In genomic region chr15:9009196-9009595, GRCm38 (mm10) we compare ENCODE assay signal across 29 mouse cellular contexts. TPM values are rescaled to one million over a fixed set of nuclear protein-coding genes. Genes with fewer than 3 reads are reported as not detected.
DNase-seq lines count a peak whose midpoint lies in the region; ATAC-seq lines count a peak whose summit lies in the region.
"Had no signal": no experiment of that assay in that cellular context is flagged by ENCODE, and none has a peak within 500 bp of the region (broad histone marks: within the 10 kb centered on the region; RNA-seq: fewer than 3 reads in every experiment).

No protein-coding gene starts in this region.

- no peak overlapping the region for H3K27ac ChIP-seq in hindbrain, embryonic 10.5 days
- H3K27ac ChIP-seq in hindbrain, embryonic 12.5 days = no peak overlapping the region
- H3K27ac ChIP-seq: embryonic facial prominence, embryonic 13.5 days; forebrain, embryonic 12.5 days; forebrain, embryonic 15.5 days; heart, embryonic 15.5 days; hindbrain, embryonic 13.5 days had no signal

- no peaks in the 10 kb centered on the region for H3K27me3 ChIP-seq in hindbrain, embryonic 10.5 days (ENCODE audit: insufficient read depth, poor library complexity, severe bottlenecking)
- H3K27me3 ChIP-seq in hindbrain, embryonic 12.5 days = no peaks in the 10 kb centered on the region
- H3K27me3 ChIP-seq: embryonic facial prominence, embryonic 13.5 days; forebrain, embryonic 12.5 days; forebrain, embryonic 15.5 days; heart, embryonic 12.5 days; heart, embryonic 15.5 days; hindbrain, embryonic 13.5 days had no signal

- H3K4me3 ChIP-seq in hindbrain, embryonic 10.5 days = no peak overlapping the region
- no peak overlapping the region for H3K4me3 ChIP-seq in hindbrain, embryonic 12.5 days
- H3K4me3 ChIP-seq: embryonic facial prominence, embryonic 13.5 days; erythroblast, embryonic 14.5 days; forebrain, embryonic 12.5 days; forebrain, embryonic 15.5 days; heart, embryonic 12.5 days; heart, embryonic 15.5 days; hindbrain, embryonic 13.5 days had no signal

- H3K9ac ChIP-seq in hindbrain, embryonic 12.5 days = no peak overlapping the region
- H3K9ac ChIP-seq: embryonic facial prominence, embryonic 13.5 days; forebrain, embryonic 12.5 days; forebrain, embryonic 15.5 days; heart, embryonic 12.5 days; heart, embryonic 15.5 days; hindbrain, embryonic 13.5 days had no signal

- H3K9me3 ChIP-seq in hindbrain, embryonic 10.5 days = no peaks in the 10 kb centered on the region
- no peaks in the 10 kb centered on the region for H3K9me3 ChIP-seq in hindbrain, embryonic 12.5 days (replicated peaks)
- H3K9me3 ChIP-seq: embryonic facial prominence, embryonic 13.5 days; forebrain, embryonic 12.5 days; forebrain, embryonic 15.5 days; heart, embryonic 12.5 days; heart, embryonic 15.5 days; hindbrain, embryonic 13.5 days had no signal

- H3K4me1 ChIP-seq in hindbrain, embryonic 10.5 days (replicated peaks) = no peaks in the 10 kb centered on the region
- no peaks in the 10 kb centered on the region for H3K4me1 ChIP-seq in hindbrain, embryonic 12.5 days
- H3K4me1 ChIP-seq: embryonic facial prominence, embryonic 13.5 days; forebrain, embryonic 12.5 days; forebrain, embryonic 15.5 days; heart, embryonic 12.5 days; heart, embryonic 15.5 days; hindbrain, embryonic 13.5 days had no signal

- WGBS in hindbrain, embryonic 10.5 days = 70% methylated on average over 6 of the region's 6 CpGs
- 72% methylated on average over 6 of the region's 6 CpGs for WGBS in hindbrain, embryonic 12.5 days

- DNase-seq in hindbrain, embryonic 10.5 days (ENCODE audit: low spot score) = peak; percentile 26
- peak; percentile 51 for DNase-seq in embryo, embryonic 10 days (ENCODE audit: low spot score)
- DNase-seq in embryo, embryonic 9.5 days (ENCODE audit: extremely low spot score) = peak; percentile 19
- DNase-seq in forelimb bud, embryonic 11.5 days (ENCODE audit: low read depth, low spot score) = peak; percentile 33
- no peak for DNase-seq in testis, postnatal 10 days (ENCODE audit: low spot score)
- DNase-seq in layer of hippocampus, postnatal 14 days (ENCODE audit: low spot score in 2 of 2) = no peak
- DNase-seq: adrenal gland, adult 8-10 months; adrenal gland, postnatal 25 days; cerebellum, adult 11-12 months; cerebellum, adult 8-10 months; cerebellum, postnatal 10 days; cerebellum, postnatal 36 days; gastrocnemius, postnatal 25 days; heart, adult 18-20 months; heart, postnatal 10 days; heart, postnatal 36 days had no signal

- ATAC-seq in hindbrain, embryonic 12.5 days (ENCODE audit: low FRiP score) = no peak
- ATAC-seq in frontal cortex, adult (ENCODE audit: low TSS enrichment) = no peak
- ATAC-seq: activated CD4-positive, CD25-positive, alpha-beta regulatory T cell, adult 4 months; forebrain, embryonic 15.5 days; hindbrain, embryonic 16.5 days; inflammation-experienced regulatory T-cells, adult 6 months; intestine, embryonic 16.5 days had no signal

- no peaks in the 10 kb centered on the region for H3K36me3 ChIP-seq in hindbrain, embryonic 10.5 days
- no peaks in the 10 kb centered on the region for H3K36me3 ChIP-seq in hindbrain, embryonic 12.5 days
- H3K36me3 ChIP-seq: embryonic facial prominence, embryonic 13.5 days; forebrain, embryonic 12.5 days; forebrain, embryonic 15.5 days; heart, embryonic 12.5 days; heart, embryonic 15.5 days; hindbrain, embryonic 13.5 days had no signal

- H3K4me2 ChIP-seq in hindbrain, embryonic 12.5 days (replicated peaks) = no peak overlapping the region
- H3K4me2 ChIP-seq: embryonic facial prominence, embryonic 13.5 days; forebrain, embryonic 12.5 days; forebrain, embryonic 15.5 days; heart, embryonic 12.5 days; heart, embryonic 15.5 days; hindbrain, embryonic 13.5 days had no signal

RNA-seq across cellular contexts. Expression of gene Ranbp3l, which starts 41.4 kb away (rescaled TPM):
- polyA plus RNA-seq in hindbrain, embryonic 10.5 days (2016; fragmentation: Nextera tagmentation; extraction: Ambion mirVana) = 0.07 and 0.12 TPM in 2 replicates
- polyA plus RNA-seq in hindbrain, embryonic 12.5 days (2016; fragmentation: Nextera tagmentation; extraction: Ambion mirVana) = 4.8 and 7.1 TPM in 2 replicates
- total RNA-seq in layer of hippocampus, postnatal 14 days (2021) = 1 to 10 TPM; 5.5 to 7.4 TPM
- total RNA-seq: adrenal gland, adult 8-10 months; adrenal gland, postnatal 25 days; heart, adult 18-20 months; heart, postnatal 10 days; heart, postnatal 36 days had no signal
- polyA plus RNA-seq: erythroblast, embryonic 14.5 days had no signal

Comparison
In these comparisons a context has a peak if more than half of its experiments do, and no peak if none do; other contexts are left out.
1. DNase-seq: peak in hindbrain, embryonic 10.5 days (single experiment), embryo, embryonic 10 days (single experiment), embryo, embryonic 9.5 days (single experiment) and forelimb bud, embryonic 11.5 days (single experiment); none in testis, postnatal 10 days (single experiment) and layer of hippocampus, postnatal 14 days (0 of 2).